Mouse (Mus musculus): ENCODE results near the gene Pigs.

The Pigs gene

DNA sequence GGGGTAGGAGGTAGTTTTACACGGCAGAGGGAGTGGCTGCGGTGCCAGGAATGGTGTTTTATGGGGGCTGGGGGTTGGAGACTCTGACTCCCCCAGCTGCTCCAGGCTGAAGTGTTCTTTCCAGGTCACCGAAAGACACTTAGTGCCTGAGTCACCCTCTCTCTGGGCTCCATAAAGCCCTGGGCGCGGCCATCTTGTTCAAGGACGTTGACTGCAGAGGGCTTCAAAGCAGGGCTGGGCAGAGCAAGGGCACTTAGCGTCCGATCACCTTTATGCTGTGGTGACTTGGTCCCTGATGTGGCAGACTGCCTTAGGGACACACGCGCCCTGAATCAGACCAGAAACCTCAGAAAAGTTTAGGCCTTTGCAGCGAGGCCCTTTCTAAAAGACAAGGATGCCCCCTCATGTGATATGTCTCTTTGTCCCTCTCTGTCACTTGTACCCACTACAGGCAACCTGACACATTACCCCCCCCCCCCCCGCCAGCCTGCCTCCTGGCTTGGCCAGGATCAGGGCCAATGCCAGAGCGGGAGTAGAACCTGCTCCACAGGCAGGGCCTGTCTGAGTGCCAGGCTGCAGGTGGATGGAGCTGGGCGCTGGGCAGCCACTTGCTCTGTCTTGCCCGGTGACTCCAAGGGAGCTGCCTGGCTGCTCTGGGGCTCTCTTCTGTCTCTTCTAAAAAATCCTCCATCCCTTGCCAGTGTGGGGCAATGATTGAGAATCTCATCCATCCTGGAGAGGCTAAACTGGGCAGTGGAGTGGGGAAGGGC, 39.4 kb downstream of the Pigs start:
- no peaks in the 10 kb centered on the region for H3K36me3 ChIP-seq (ENCODE audit: insufficient read depth, low read length)
- H3K9me3 ChIP-seq (ENCODE audit: low read length) = no peaks in the 10 kb centered on the region
- H3K27me3 ChIP-seq (ENCODE audit: insufficient read depth, low read length) = peaks cover 32% of the 10 kb centered on the region
- H3K4me3 ChIP-seq (replicated peaks; ENCODE audit: low read length) = no peak overlapping the region
- H3K4me1 ChIP-seq (replicated peaks; ENCODE audit: low read depth, low read length) = peaks cover 49% of the 10 kb centered on the region
- TF ChIP-seq NANOG (IDR thresholded peaks at IDR 0.05; ENCODE audit: borderline replicate concordance, low read length) (no peak), CTCF (conservative IDR thresholded peaks at IDR 0.05; ENCODE audit: low read length) (no peak), POU5F1 (IDR thresholded peaks at IDR 0.05; ENCODE audit: borderline replicate concordance, low read length) (no peak)

DNA sequence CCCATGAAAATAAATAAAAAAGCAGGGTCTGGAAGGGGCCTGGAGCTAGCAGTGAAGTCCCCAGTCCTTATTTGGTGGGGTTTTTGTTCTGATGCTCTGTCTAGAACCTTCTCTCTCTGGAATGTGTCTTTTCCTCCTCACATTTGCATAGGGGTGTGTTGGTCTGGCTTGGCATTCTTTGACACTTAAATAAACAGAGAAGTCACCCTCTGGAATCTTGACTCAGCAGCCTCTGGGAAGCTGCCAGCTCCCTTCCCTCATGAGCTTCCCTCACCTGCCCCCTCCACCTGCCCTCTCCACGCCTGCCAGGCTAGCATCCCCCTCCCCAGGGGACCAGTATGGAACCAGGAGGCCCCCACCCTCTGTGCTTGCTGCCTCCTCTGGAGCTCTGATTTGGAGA, 42.2 kb downstream of the Pigs start:
- peaks cover 25% of the 10 kb centered on the region for H3K27me3 ChIP-seq (ENCODE audit: insufficient read depth, low read length)
- TF ChIP-seq CTCF (conservative IDR thresholded peaks at IDR 0.05; ENCODE audit: low read length) (no peak), POU5F1 (IDR thresholded peaks at IDR 0.05; ENCODE audit: borderline replicate concordance, low read length) (no peak), NANOG (IDR thresholded peaks at IDR 0.05; ENCODE audit: borderline replicate concordance, low read length) (no peak)
- H3K4me3 ChIP-seq (replicated peaks; ENCODE audit: low read length) = no peak overlapping the region
- no peaks in the 10 kb centered on the region for H3K36me3 ChIP-seq (ENCODE audit: insufficient read depth, low read length)
- peaks cover 41% of the 10 kb centered on the region for H3K4me1 ChIP-seq (replicated peaks; ENCODE audit: low read depth, low read length)
- no peaks in the 10 kb centered on the region for H3K9me3 ChIP-seq (ENCODE audit: low read length)

DNA sequence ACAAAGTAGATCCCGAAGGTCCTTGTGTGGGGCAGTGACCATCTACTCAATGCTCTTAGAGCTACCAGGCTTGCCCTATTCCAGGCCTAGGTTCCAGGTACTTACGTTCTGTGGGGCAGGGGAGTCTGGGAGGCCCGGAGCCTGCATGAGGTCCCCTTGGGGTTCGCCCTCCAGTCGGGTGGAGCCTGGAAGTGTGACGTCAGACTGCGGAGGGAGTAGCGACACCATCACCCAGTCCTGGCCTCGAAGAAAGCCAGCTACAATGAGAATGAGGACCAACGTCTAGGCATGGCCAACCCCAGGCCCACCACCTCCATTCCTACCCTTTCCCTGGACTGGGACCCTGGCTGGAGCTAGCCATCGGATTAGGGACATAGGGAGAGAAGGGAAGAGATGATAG, 43.5 kb downstream of the Pigs start:
- peaks cover 25% of the 10 kb centered on the region for H3K27me3 ChIP-seq (ENCODE audit: insufficient read depth, low read length)
- H3K4me3 ChIP-seq (replicated peaks; ENCODE audit: low read length) = no peak overlapping the region
- no peaks in the 10 kb centered on the region for H3K9me3 ChIP-seq (ENCODE audit: low read length)
- H3K4me1 ChIP-seq (replicated peaks; ENCODE audit: low read depth, low read length) = peaks cover 45% of the 10 kb centered on the region
- no peak for TF ChIP-seq POU5F1 (IDR thresholded peaks at IDR 0.05; ENCODE audit: borderline replicate concordance, low read length)
- no peak for TF ChIP-seq NANOG (IDR thresholded peaks at IDR 0.05; ENCODE audit: borderline replicate concordance, low read length)
- TF ChIP-seq CTCF (conservative IDR thresholded peaks at IDR 0.05; ENCODE audit: low read length) = no peak
- H3K36me3 ChIP-seq (ENCODE audit: insufficient read depth, low read length) = no peaks in the 10 kb centered on the region

DNA sequence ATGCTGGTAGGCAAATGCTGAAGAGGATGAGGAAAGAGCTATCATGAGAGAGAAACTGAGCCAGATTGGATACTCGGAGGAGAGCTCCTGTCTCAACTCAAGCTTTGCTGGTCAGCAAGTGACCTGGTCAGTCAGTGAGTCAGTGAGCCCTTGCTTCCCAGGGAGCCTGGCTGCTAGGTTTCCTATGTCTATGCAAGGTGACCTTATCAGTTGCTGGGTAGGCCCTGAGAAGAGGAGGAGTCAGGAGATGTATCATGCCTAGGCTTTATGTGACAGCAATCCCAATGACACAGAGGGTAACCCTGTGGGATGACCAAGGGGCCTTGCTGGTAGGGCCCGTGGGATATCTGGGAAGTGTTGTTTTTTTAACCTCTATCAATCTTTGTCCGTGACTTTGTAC, 44.0 kb downstream of the Pigs start:
- no peak overlapping the region for H3K4me3 ChIP-seq (replicated peaks; ENCODE audit: low read length)
- H3K36me3 ChIP-seq (ENCODE audit: insufficient read depth, low read length) = no peaks in the 10 kb centered on the region
- H3K4me1 ChIP-seq (replicated peaks; ENCODE audit: low read depth, low read length) = peaks cover 42% of the 10 kb centered on the region
- TF ChIP-seq NANOG (IDR thresholded peaks at IDR 0.05; ENCODE audit: borderline replicate concordance, low read length) (no peak), CTCF (conservative IDR thresholded peaks at IDR 0.05; ENCODE audit: low read length) (no peak), POU5F1 (IDR thresholded peaks at IDR 0.05; ENCODE audit: borderline replicate concordance, low read length) (no peak)
- peaks cover 21% of the 10 kb centered on the region for H3K27me3 ChIP-seq (ENCODE audit: insufficient read depth, low read length)
- H3K9me3 ChIP-seq (ENCODE audit: low read length) = no peaks in the 10 kb centered on the region

DNA sequence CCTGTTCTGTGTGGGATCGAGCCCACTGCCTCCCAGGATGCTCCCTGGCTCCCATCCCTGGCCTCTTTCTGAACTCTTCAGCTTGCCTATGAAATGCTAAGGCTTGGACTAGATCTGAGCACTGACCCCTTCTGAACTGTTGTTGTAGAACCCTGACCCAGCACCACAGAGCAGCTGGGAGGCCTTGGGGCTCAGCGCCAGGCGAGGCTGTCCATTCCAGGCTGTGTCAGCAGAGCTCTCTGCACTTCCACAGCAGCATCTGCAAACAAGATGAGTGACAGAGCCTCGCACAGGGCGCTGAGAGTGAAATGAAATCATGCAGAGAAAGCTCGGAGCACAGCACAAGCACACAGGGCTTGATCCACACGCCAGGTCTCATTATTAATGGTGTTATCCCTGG, 44.4 kb downstream of the Pigs start:
- Histone ChIP-seq H3K4me1 (replicated peaks; ENCODE audit: low read depth, low read length) (peaks cover 41% of the 10 kb centered on the region), H3K36me3 (ENCODE audit: insufficient read depth, low read length) (no peaks in the 10 kb centered on the region), H3K4me3 (replicated peaks; ENCODE audit: low read length) (no peak overlapping the region), H3K27me3 (ENCODE audit: insufficient read depth, low read length) (peaks cover 19% of the 10 kb centered on the region), H3K9me3 (ENCODE audit: low read length) (no peaks in the 10 kb centered on the region)
- TF ChIP-seq CTCF (conservative IDR thresholded peaks at IDR 0.05; ENCODE audit: low read length) = no peak
- no peak for TF ChIP-seq NANOG (IDR thresholded peaks at IDR 0.05; ENCODE audit: borderline replicate concordance, low read length)
- no peak for TF ChIP-seq POU5F1 (IDR thresholded peaks at IDR 0.05; ENCODE audit: borderline replicate concordance, low read length)

DNA sequence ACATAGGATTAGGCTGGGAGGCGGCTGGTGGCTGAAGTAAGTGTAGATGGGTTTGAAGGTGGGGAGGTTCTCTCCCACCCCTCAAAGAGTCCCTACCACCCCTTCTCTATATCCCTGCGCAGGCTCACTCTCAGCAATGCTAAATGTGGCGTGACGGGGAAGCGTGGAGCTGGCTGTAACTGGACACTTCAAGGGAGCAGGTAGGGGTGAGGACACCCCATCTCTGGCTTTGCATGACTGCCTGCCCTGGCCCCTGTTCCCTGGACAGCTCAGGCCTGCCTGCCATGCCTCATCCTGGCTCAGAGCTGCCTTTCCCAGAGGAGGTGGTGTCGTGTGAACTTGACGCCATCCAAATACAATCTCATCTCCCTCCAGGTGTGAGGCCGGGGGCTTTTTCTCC, 45.9 kb downstream of the Pigs start:
- Histone ChIP-seq H3K9me3 (ENCODE audit: low read length) (no peaks in the 10 kb centered on the region), H3K27me3 (ENCODE audit: insufficient read depth, low read length) (peaks cover 27% of the 10 kb centered on the region), H3K4me1 (replicated peaks; ENCODE audit: low read depth, low read length) (peaks cover 34% of the 10 kb centered on the region), H3K36me3 (ENCODE audit: insufficient read depth, low read length) (no peaks in the 10 kb centered on the region), H3K4me3 (replicated peaks; ENCODE audit: low read length) (no peak overlapping the region)
- no peak for TF ChIP-seq POU5F1 (IDR thresholded peaks at IDR 0.05; ENCODE audit: borderline replicate concordance, low read length)
- no peak for TF ChIP-seq CTCF (conservative IDR thresholded peaks at IDR 0.05; ENCODE audit: low read length)
- no peak for TF ChIP-seq NANOG (IDR thresholded peaks at IDR 0.05; ENCODE audit: borderline replicate concordance, low read length)

DNA sequence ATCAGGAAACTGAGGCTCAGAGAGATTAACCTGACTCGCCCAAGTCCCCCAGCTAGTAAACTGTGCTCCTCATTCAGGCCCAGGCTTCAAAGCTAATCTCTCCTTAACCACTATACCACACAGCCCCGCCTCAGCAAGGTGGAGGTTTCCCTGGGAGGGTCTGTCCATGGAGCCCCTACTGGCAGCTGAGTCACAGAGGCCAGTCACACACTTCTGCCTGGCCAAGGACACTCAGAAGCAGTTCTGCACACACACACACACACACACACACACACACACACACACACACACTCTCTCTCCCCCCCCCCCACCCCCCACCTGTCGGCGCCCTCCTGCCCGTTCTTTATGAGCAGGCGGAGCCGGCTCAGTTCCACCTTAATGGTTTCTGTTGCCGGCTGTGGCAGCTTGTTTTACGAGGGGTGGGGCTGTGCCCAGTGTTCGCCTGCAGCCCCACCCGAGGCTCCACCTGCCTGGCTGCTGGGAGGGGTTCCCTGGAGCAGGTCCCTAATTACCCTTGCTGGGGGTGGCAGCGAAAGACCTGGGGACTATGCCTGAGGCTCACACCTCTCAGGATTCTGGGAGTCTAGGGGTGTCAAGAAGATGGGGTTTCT, 49.4 kb downstream of the Pigs start:
- Histone ChIP-seq H3K36me3 (ENCODE audit: insufficient read depth, low read length) (no peaks in the 10 kb centered on the region), H3K4me1 (replicated peaks; ENCODE audit: low read depth, low read length) (peaks cover 21% of the 10 kb centered on the region), H3K9me3 (ENCODE audit: low read length) (no peaks in the 10 kb centered on the region), H3K4me3 (replicated peaks; ENCODE audit: low read length) (no peak overlapping the region), H3K27me3 (ENCODE audit: insufficient read depth, low read length) (peaks cover 27% of the 10 kb centered on the region)
- TF ChIP-seq POU5F1 (IDR thresholded peaks at IDR 0.05; ENCODE audit: borderline replicate concordance, low read length) (no peak), CTCF (conservative IDR thresholded peaks at IDR 0.05; ENCODE audit: low read length) (no peak), NANOG (IDR thresholded peaks at IDR 0.05; ENCODE audit: borderline replicate concordance, low read length) (no peak)

DNA sequence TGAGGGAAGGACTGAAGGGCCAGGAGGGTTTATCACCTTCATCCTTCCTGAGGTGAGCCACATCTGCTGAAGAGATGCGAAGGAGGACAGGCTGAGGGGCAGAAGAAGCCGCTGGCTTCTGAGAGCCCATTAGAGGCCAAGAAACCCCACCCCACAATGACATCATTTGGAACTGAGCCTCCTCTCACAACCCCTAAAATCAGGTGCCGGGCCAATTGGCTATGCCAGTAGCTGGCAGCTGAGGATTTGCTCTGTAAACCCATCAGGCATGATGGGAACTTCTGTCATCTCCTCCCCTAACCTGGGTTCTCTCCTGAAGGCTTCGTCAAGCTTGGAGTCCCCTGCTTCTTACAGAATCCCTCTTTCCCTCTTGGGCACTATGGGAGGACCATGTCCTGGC, 52.1 kb downstream of the Pigs start:
- TF ChIP-seq POU5F1 (IDR thresholded peaks at IDR 0.05; ENCODE audit: borderline replicate concordance, low read length) = no peak
- TF ChIP-seq NANOG (IDR thresholded peaks at IDR 0.05; ENCODE audit: borderline replicate concordance, low read length) = no peak
- no peak for TF ChIP-seq CTCF (conservative IDR thresholded peaks at IDR 0.05; ENCODE audit: low read length)
- Histone ChIP-seq H3K27me3 (ENCODE audit: insufficient read depth, low read length) (peaks cover 38% of the 10 kb centered on the region), H3K4me3 (replicated peaks; ENCODE audit: low read length) (no peak overlapping the region), H3K9me3 (ENCODE audit: low read length) (no peaks in the 10 kb centered on the region), H3K4me1 (replicated peaks; ENCODE audit: low read depth, low read length) (peaks cover 27% of the 10 kb centered on the region), H3K36me3 (ENCODE audit: insufficient read depth, low read length) (no peaks in the 10 kb centered on the region)

All from E14TG2a.4 (cell line).